Mouse (Mus musculus) right cerebral cortex, adult 18-20 months (tissue): ENCODE measurements around the gene Dclre1b.
"Not testable (repeated sequence)": the region's sequence is repeated elsewhere in the genome, so short reads cannot be mapped to it uniquely, and the experiment has no call there.

Experiments used
- DNase-seq: peaks from one replicate; pipeline ENCODE4 v3.0.0; 2022; ENCODE audit warnings: mixed read lengths

Dclre1b gene

GRCm38 (mm10) chr3:103809799-103810150 is 531 bp upstream of the Dclre1b start:
- DNase-seq: no peak

GRCm38 (mm10) chr3:103805671-103806070 is 3.6 kb downstream of the Dclre1b start:
- no peak for DNase-seq

- no peak for DNase-seq
These were observed 6.4 kb downstream of the Dclre1b start for GRCm38 (mm10) chr3:103802861-103803260.

GRCm38 (mm10) chr3:103801631-103802531 is 7.4 kb downstream of the Dclre1b start:
- DNase-seq: peak; percentile 71

GRCm38 (mm10) chr3:103799507-103799906 is 9.7 kb downstream of the Dclre1b start:
- DNase-seq: no peak

GRCm38 (mm10) chr3:103796389-103796788 is 12.9 kb downstream of the Dclre1b start:
- no peak for DNase-seq

- DNase-seq: no peak
These were observed 16.7 kb downstream of the Dclre1b start for GRCm38 (mm10) chr3:103792566-103792965.

GRCm38 (mm10) chr3:103792111-103792406 is 17.2 kb downstream of the Dclre1b start:
- DNase-seq: not testable (repeated sequence)

- DNase-seq: peak; percentile 96
These were observed 17.8 kb downstream of the Dclre1b start, which contains the start of gene Hipk1 for GRCm38 (mm10) chr3:103791230-103792110. Gene Hipk1, minus strand, starts transcription at chr3:103791563.

GRCm38 (mm10) chr3:103790346-103791145 is 18.7 kb downstream of the Dclre1b start:
- DNase-seq: peak; percentile 33

GRCm38 (mm10) chr3:103789891-103790345 is 19.3 kb downstream of the Dclre1b start:
- peak; percentile 42 for DNase-seq

- no peak for DNase-seq
These were observed 20.1 kb downstream of the Dclre1b start for GRCm38 (mm10) chr3:103789096-103789495.

- no peak for DNase-seq
These were observed 22.0 kb downstream of the Dclre1b start for GRCm38 (mm10) chr3:103787225-103787624.

GRCm38 (mm10) chr3:103782844-103783609 is 26.2 kb downstream of the Dclre1b start:
- no peak for DNase-seq

- DNase-seq: no peak
These were observed 28.5 kb downstream of the Dclre1b start for GRCm38 (mm10) chr3:103780777-103781176.

- peak; percentile 62 for DNase-seq
These were observed 29.0 kb downstream of the Dclre1b start for GRCm38 (mm10) chr3:103780271-103780670.

- DNase-seq: no peak
These were observed 30.1 kb downstream of the Dclre1b start for GRCm38 (mm10) chr3:103779183-103779582.

- DNase-seq: no peak
These were observed 30.6 kb downstream of the Dclre1b start for GRCm38 (mm10) chr3:103778660-103779059.

- peak; percentile 40 for DNase-seq
These were observed 31.3 kb downstream of the Dclre1b start for GRCm38 (mm10) chr3:103777940-103778339.

- no peak for DNase-seq
These were observed 35.2 kb downstream of the Dclre1b start for GRCm38 (mm10) chr3:103774009-103774408.

GRCm38 (mm10) chr3:103773508-103773907 is 35.7 kb downstream of the Dclre1b start:
- no peak for DNase-seq

GRCm38 (mm10) chr3:103772846-103773245 is 36.4 kb downstream of the Dclre1b start:
- DNase-seq: no peak
